Mouse (Mus musculus): Measurements from ENCODE around the gene Plin4. TPM values are rescaled to one million over a fixed set of nuclear protein-coding genes. Genes with fewer than 3 reads are reported as not detected.

The Plin4 gene
- polyA plus RNA-seq (2015; fragmentation: Nextera tagmentation; extraction: Ambion mirVana): 0.05 and 0.15 TPM in 2 replicates

- H3K27ac ChIP-seq (ENCODE audit: low read length): no peak within 1 kb of the TSS
- H3K27me3 ChIP-seq (ENCODE audit: control insufficient read depth, insufficient read depth, low read depth, low read length): no peaks in the 10 kb centered on the region
- H3K4me1 ChIP-seq (ENCODE audit: control insufficient read depth, insufficient read depth, low read length): no peaks in the 10 kb centered on the region
- 0 out of 2 replicates have a peak, but pooled peaks have one; percentile 19 for ATAC-seq
- no peak within 1 kb of the TSS for H3K4me2 ChIP-seq (ENCODE audit: low read length)
- H3K36me3 ChIP-seq (ENCODE audit: control insufficient read depth, insufficient read depth, low read length): no peaks in the 10 kb centered on the region
- no peak within 1 kb of the TSS for H3K4me3 ChIP-seq (ENCODE audit: low read depth, low read length)
- WGBS: 59% methylated on average over 10 of the region's 10 CpGs
- H3K9ac ChIP-seq (ENCODE audit: low read depth, low read length): no peak within 1 kb of the TSS
- no peaks in the 10 kb centered on the region for H3K9me3 ChIP-seq (replicated peaks; ENCODE audit: control insufficient read depth, low read length, poor library complexity, severe bottlenecking)
Measured at GRCm38 (mm10) chr17:56109219-56110051, at the start of gene Plin4. TSS of gene Plin4 (minus strand) at chr17:56109803.

GRCm38 (mm10) chr17:56153643-56154042 is 44.0 kb upstream of the Plin4 start:
- Histone ChIP-seq H3K36me3 (ENCODE audit: control insufficient read depth, insufficient read depth, low read length) (no peaks in the 10 kb centered on the region), H3K9me3 (replicated peaks; ENCODE audit: control insufficient read depth, low read length, poor library complexity, severe bottlenecking) (no peaks in the 10 kb centered on the region), H3K4me1 (ENCODE audit: control insufficient read depth, insufficient read depth, low read length) (peaks cover 8% of the 10 kb centered on the region), H3K4me2 (ENCODE audit: low read length) (no peak overlapping the region), H3K27me3 (ENCODE audit: control insufficient read depth, insufficient read depth, low read depth, low read length) (peaks cover 7% of the 10 kb centered on the region), H3K4me3 (ENCODE audit: low read depth, low read length) (no peak overlapping the region), H3K27ac (ENCODE audit: low read length) (no peak overlapping the region), H3K9ac (ENCODE audit: low read depth, low read length) (no peak overlapping the region)
- 21% methylated on average over 9 of the region's 9 CpGs for WGBS
- no peak for ATAC-seq

DNA sequence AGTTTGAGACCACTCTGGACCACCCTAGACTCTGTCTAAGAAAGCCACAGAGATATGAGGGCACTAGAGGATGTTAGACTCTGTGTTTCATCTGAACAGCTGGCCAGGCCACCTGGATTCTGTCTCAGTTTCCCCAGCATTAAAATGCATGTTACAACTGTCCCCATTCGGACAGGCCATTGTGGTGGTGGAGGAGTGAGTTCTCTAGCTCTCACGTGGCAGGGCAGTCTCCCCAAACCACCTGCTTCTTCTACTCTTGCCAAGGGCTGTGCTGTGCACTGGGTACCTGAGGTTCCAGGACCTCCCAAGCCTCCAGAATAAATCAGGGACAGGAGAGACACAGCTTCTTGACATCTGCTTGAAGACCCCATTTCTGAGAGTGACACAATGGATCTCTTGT is 40.3 kb upstream of the Plin4 start:
- Histone ChIP-seq H3K4me1 (ENCODE audit: control insufficient read depth, insufficient read depth, low read length) (peaks cover 11% of the 10 kb centered on the region), H3K9me3 (replicated peaks; ENCODE audit: control insufficient read depth, low read length, poor library complexity, severe bottlenecking) (no peaks in the 10 kb centered on the region), H3K4me2 (ENCODE audit: low read length) (no peak overlapping the region), H3K36me3 (ENCODE audit: control insufficient read depth, insufficient read depth, low read length) (no peaks in the 10 kb centered on the region), H3K27ac (ENCODE audit: low read length) (no peak overlapping the region), H3K9ac (ENCODE audit: low read depth, low read length) (no peak overlapping the region), H3K4me3 (ENCODE audit: low read depth, low read length) (no peak overlapping the region), H3K27me3 (ENCODE audit: control insufficient read depth, insufficient read depth, low read depth, low read length) (no peaks in the 10 kb centered on the region; the same call in 1 of the 2 replicates)
- ATAC-seq: no peak
- whole genome bisulfite sequencing: 37% methylated on average over 2 of the region's 2 CpGs

DNA sequence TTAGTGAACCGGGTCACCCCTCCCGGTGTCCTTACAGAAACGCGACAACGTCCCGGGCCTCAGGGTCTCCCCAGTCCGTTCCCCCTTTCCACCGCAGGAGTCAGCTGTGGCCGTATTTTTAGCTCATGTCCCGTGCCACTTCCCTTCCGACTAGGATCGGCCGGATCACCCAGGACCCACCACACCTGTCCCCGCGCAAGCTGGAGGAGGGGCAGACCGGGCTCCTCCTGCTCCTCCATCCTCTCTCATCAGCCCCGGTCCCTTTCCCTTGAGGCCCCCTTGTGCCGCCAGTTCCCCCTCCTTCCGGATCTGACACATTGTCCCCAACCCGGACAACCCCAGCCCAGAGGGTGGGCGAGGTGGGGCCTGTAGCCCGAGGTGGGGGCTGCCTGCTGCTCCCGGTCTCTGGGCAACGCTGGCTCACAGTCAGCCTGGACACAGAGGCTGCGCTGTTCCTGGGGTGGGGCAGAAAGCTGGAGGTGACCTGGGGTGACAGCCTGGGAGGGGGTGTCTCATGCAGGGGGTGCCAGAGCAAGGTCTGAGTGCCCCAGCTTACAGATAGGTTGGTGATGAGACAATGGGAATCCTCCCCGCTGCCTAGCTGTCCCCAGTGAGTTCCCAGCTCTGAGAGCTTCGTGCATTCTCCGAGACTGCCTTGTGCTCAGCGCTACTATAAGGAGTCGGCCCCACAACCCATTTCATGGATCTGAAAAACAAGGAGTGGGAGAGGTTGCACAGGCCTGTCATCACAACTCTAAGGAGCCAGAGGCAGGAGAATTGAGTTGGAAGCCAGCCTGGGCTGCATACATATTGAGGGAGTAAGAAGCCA is 39.4 kb upstream of the Plin4 start:
- H3K27ac ChIP-seq (ENCODE audit: low read length): no peak overlapping the region

GRCm38 (mm10) chr17:56148280-56148679 is 38.7 kb upstream of the Plin4 start:
- Histone ChIP-seq H3K9ac (ENCODE audit: low read depth, low read length) (peak overlapping the region; percentile 71; the same call in 1 of the 2 replicates), H3K4me2 (ENCODE audit: low read length) (peak overlapping the region; percentile 85), H3K9me3 (replicated peaks; ENCODE audit: control insufficient read depth, low read length, poor library complexity, severe bottlenecking) (no peaks in the 10 kb centered on the region), H3K27ac (ENCODE audit: low read length) (no peak overlapping the region), H3K4me3 (ENCODE audit: low read depth, low read length) (peak overlapping the region; percentile 40; the same call in 1 of the 2 replicates), H3K36me3 (ENCODE audit: control insufficient read depth, insufficient read depth, low read length) (no peaks in the 10 kb centered on the region), H3K4me1 (ENCODE audit: control insufficient read depth, insufficient read depth, low read length) (peaks cover 11% of the 10 kb centered on the region), H3K27me3 (ENCODE audit: control insufficient read depth, insufficient read depth, low read depth, low read length) (no peaks in the 10 kb centered on the region; the same call in 1 of the 2 replicates)
- 0 out of 2 replicates have a peak, but pooled peaks have one; percentile 3 for ATAC-seq
- 18% methylated on average over 9 of the region's 9 CpGs for WGBS

More for the DNA sequence above, 39.4 kb upstream of the Plin4 start:
- peak overlapping the region; percentile 85 for H3K4me2 ChIP-seq (ENCODE audit: low read length)
- ATAC-seq: peak; percentile 44
- H3K27me3 ChIP-seq (ENCODE audit: control insufficient read depth, insufficient read depth, low read depth, low read length): no peaks in the 10 kb centered on the region; the same call in 1 of the 2 replicates
- H3K4me1 ChIP-seq (ENCODE audit: control insufficient read depth, insufficient read depth, low read length): peaks cover 11% of the 10 kb centered on the region
- H3K9ac ChIP-seq (ENCODE audit: low read depth, low read length): peak overlapping the region; percentile 71
- WGBS: under 1% methylated on average over 30 of the region's 30 CpGs
- no peaks in the 10 kb centered on the region for H3K36me3 ChIP-seq (ENCODE audit: control insufficient read depth, insufficient read depth, low read length)
- peak overlapping the region; percentile 40 for H3K4me3 ChIP-seq (ENCODE audit: low read depth, low read length)
- no peaks in the 10 kb centered on the region for H3K9me3 ChIP-seq (replicated peaks; ENCODE audit: control insufficient read depth, low read length, poor library complexity, severe bottlenecking)

DNA sequence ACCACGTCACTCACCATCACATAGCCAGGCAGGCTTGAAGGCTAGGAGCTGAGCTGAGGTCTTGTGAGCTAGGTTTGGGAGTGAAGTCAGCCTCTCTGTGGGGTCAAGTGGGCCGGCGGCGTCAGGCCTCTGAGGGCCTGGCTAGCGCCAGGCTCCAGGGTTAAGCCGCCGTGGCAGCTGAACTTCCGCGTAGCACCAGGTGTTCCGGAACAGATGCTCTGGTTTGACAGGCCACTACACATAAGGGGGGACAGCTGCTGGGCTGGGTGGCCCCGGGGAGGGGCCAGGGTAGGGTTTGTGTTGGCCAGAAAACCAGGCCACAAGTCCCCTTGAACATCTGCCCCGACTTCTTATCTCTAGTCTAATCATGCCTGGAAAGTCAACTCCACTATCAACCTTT is 37.8 kb upstream of the Plin4 start:
- Histone ChIP-seq H3K4me1 (ENCODE audit: control insufficient read depth, insufficient read depth, low read length) (peaks cover 12% of the 10 kb centered on the region), H3K27me3 (ENCODE audit: control insufficient read depth, insufficient read depth, low read depth, low read length) (no peaks in the 10 kb centered on the region; the same call in 1 of the 2 replicates), H3K4me3 (ENCODE audit: low read depth, low read length) (no peak overlapping the region), H3K27ac (ENCODE audit: low read length) (no peak overlapping the region), H3K36me3 (ENCODE audit: control insufficient read depth, insufficient read depth, low read length) (no peaks in the 10 kb centered on the region), H3K9me3 (replicated peaks; ENCODE audit: control insufficient read depth, low read length, poor library complexity, severe bottlenecking) (no peaks in the 10 kb centered on the region), H3K4me2 (ENCODE audit: low read length) (no peak overlapping the region), H3K9ac (ENCODE audit: low read depth, low read length) (no peak overlapping the region)
- 59% methylated on average over 12 of the region's 12 CpGs for WGBS
- no peak for ATAC-seq

DNA sequence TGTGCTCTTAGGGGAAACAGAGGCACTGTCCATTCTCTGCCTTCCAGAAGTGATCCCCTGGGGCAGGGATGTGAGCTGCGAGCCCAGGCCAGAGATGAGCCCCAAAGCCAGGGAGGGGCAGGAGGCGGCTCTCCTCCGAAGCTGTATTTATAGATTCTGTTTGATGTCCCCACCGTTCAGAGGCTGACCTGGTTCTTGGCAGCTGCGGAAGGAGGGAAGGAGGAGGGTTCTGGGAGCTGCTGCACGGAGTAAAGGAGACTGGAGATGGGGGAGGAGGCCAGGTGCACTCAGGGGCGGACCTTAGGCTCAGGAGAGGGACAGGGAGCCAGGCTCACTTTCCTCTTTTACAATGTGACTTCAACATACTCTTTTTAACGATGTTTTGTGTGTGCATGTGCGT is 36.5 kb upstream of the Plin4 start:
- Histone ChIP-seq H3K27me3 (ENCODE audit: control insufficient read depth, insufficient read depth, low read depth, low read length) (no peaks in the 10 kb centered on the region; the same call in 1 of the 2 replicates), H3K4me1 (ENCODE audit: control insufficient read depth, insufficient read depth, low read length) (peaks cover 21% of the 10 kb centered on the region), H3K4me3 (ENCODE audit: low read depth, low read length) (no peak overlapping the region), H3K4me2 (ENCODE audit: low read length) (no peak overlapping the region), H3K27ac (ENCODE audit: low read length) (0 out of 2 replicates have a peak overlapping the region, but pooled peaks have one; percentile 19), H3K9me3 (replicated peaks; ENCODE audit: control insufficient read depth, low read length, poor library complexity, severe bottlenecking) (no peaks in the 10 kb centered on the region), H3K9ac (ENCODE audit: low read depth, low read length) (no peak overlapping the region), H3K36me3 (ENCODE audit: control insufficient read depth, insufficient read depth, low read length) (no peaks in the 10 kb centered on the region)
- no peak for ATAC-seq
- WGBS: 18% methylated on average over 9 of the region's 9 CpGs

- Histone ChIP-seq H3K9ac (ENCODE audit: low read depth, low read length) (no peak overlapping the region), H3K9me3 (replicated peaks; ENCODE audit: control insufficient read depth, low read length, poor library complexity, severe bottlenecking) (no peaks in the 10 kb centered on the region), H3K4me1 (ENCODE audit: control insufficient read depth, insufficient read depth, low read length) (peaks cover 27% of the 10 kb centered on the region), H3K27ac (ENCODE audit: low read length) (no peak overlapping the region), H3K27me3 (ENCODE audit: control insufficient read depth, insufficient read depth, low read depth, low read length) (no peaks in the 10 kb centered on the region), H3K36me3 (ENCODE audit: control insufficient read depth, insufficient read depth, low read length) (no peaks in the 10 kb centered on the region), H3K4me2 (ENCODE audit: low read length) (no peak overlapping the region), H3K4me3 (ENCODE audit: low read depth, low read length) (no peak overlapping the region)
- ATAC-seq: no peak
- WGBS: 80% methylated on average over 9 of the region's 9 CpGs
Measured at GRCm38 (mm10) chr17:56144546-56144945, 34.9 kb upstream of the Plin4 start.
